Mouse (Mus musculus) retina, postnatal 7 days (tissue): ENCODE results near the gene 2510009E07Rik.

Experiments
- DNase-seq: peaks from one replicate; pipeline ENCODE4 v3.0.0-alpha.2; 2012; ENCODE audit warnings: low read depth, low spot score

2510009E07Rik gene

GRCm38 (mm10) chr16:21694463-21695241, at the start of gene 2510009E07Rik:
2510009E07Rik (minus strand) TSS chr16:21694665.
- peak; percentile 83 for DNase-seq

GRCm38 (mm10) chr16:21743401-21743800, 48.9 kb upstream of the 2510009E07Rik start:
- DNase-seq = no peak

GRCm38 (mm10) chr16:21742898-21743297, 48.4 kb upstream of the 2510009E07Rik start:
- DNase-seq = peak; percentile 54

GRCm38 (mm10) chr16:21742191-21742870, 47.9 kb upstream of the 2510009E07Rik start:
- DNase-seq = no peak

- no peak for DNase-seq
Observed at GRCm38 (mm10) chr16:21741542-21741941, 47.1 kb upstream of the 2510009E07Rik start.

GRCm38 (mm10) chr16:21735638-21736037, 41.2 kb upstream of the 2510009E07Rik start:
- no peak for DNase-seq

- peak; percentile 77 for DNase-seq
Observed at GRCm38 (mm10) chr16:21727897-21728364, 33.5 kb upstream of the 2510009E07Rik start.

- DNase-seq = no peak
Observed at GRCm38 (mm10) chr16:21727421-21727820, 33.0 kb upstream of the 2510009E07Rik start.

GRCm38 (mm10) chr16:21724261-21724660, 29.8 kb upstream of the 2510009E07Rik start:
- no peak for DNase-seq

- no peak for DNase-seq
Observed at GRCm38 (mm10) chr16:21719770-21720169, 25.3 kb upstream of the 2510009E07Rik start.

GRCm38 (mm10) chr16:21714516-21714915, 20.1 kb upstream of the 2510009E07Rik start:
- no peak for DNase-seq

- no peak for DNase-seq
Observed at GRCm38 (mm10) chr16:21710321-21710720, 15.9 kb upstream of the 2510009E07Rik start.

GRCm38 (mm10) chr16:21704691-21705090, 10.2 kb upstream of the 2510009E07Rik start:
- DNase-seq = no peak

GRCm38 (mm10) chr16:21702314-21702690, 7.8 kb upstream of the 2510009E07Rik start:
- DNase-seq = no peak

- DNase-seq = no peak
Observed at GRCm38 (mm10) chr16:21701611-21702313, 7.3 kb upstream of the 2510009E07Rik start.

GRCm38 (mm10) chr16:21698136-21698535, 3.7 kb upstream of the 2510009E07Rik start:
- DNase-seq = no peak

- no peak for DNase-seq
Observed at GRCm38 (mm10) chr16:21696946-21697345, 2.5 kb upstream of the 2510009E07Rik start.

GRCm38 (mm10) chr16:21695242-21695578, 745 bp upstream of the 2510009E07Rik start:
- DNase-seq = peak; percentile 27

- peak; percentile 17 for DNase-seq
Observed at GRCm38 (mm10) chr16:21693981-21694462, 443 bp downstream of the 2510009E07Rik start.

- DNase-seq = no peak
Observed at GRCm38 (mm10) chr16:21690216-21690755, 4.2 kb downstream of the 2510009E07Rik start.

- no peak for DNase-seq
Observed at GRCm38 (mm10) chr16:21689141-21689540, 5.3 kb downstream of the 2510009E07Rik start.

- no peak for DNase-seq
Observed at GRCm38 (mm10) chr16:21687406-21687805, 7.1 kb downstream of the 2510009E07Rik start.
